Mouse (Mus musculus) kidney, adult 2 months (tissue): Measurements from ENCODE around the gene Pxylp1.
A peak's percentile ranks its signal among the peaks of the same experiment; 100 is the strongest.

Experiments
- CTCF ChIP-seq: fragments of 200-500 bp; conservative IDR thresholded peaks from 2 replicates; pipeline ENCODE4 v1.5.1; 2011; ENCODE audit warnings: low read depth, mild to moderate bottlenecking, control low read depth, low read length, moderate library complexity, mixed read lengths; ENCODE audit not compliant: insufficient read depth, insufficient read length
- POLR2A ChIP-seq: fragments of 200-500 bp; IDR thresholded peaks from one replicate; pipeline ENCODE4 v1.6.1; 2011; ENCODE audit warnings: low read depth, low read length, control low read depth

DNA sequence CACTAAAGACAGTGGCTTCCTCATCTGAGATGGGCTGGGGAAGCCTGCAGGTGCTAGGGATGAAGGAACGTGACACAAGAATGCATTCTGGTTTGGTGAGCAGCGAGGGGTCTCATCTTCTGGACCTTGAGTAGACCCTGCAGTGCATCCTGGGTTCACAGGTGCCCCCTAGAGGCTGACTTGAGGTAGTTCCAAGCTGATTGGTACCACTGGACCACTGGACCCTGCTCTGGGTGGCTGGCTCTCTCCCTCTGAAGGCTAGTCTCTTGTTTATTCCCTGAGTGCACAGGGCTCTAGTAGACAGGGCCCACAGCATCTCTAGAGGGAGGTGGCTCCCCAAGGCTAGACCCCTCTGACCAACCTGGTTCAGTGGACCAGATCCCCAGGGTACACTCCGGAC, 6.7 kb downstream of the Pxylp1 start:
- TF ChIP-seq CTCF (peak; percentile 55), POLR2A (no peak)
